Mouse (Mus musculus): Measurements from ENCODE around the gene Entpd1.

DNA sequence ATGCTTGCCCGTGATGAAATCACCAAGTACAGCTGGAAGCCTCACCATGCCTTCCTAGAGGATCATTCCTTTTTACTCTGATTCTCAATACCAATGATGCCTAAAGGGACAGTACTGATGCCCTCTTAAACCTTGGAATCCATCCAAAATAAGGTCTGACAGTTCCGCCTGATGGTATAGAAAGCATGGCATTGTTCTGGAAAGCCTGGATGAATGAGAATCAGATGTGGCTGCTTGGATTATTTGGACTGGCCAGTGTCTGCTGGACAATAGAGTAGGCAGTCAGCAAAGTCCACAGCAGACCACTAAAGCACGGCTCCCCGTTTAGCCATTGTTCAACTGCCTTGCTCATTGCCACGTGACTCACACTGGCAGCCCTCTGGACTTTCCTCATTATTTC is 87.7 kb downstream of the Entpd1 start:
- no peak for TF ChIP-seq ZC3H11A (IDR thresholded peaks at IDR 0.05; ENCODE audit: borderline replicate concordance, low read depth, low read length)
- TF ChIP-seq HCFC1 (IDR thresholded peaks at IDR 0.05; ENCODE audit: borderline replicate concordance, insufficient read depth, low read length), result no peak

Data from ES-E14 (cell line).